Mouse (Mus musculus) stomach, embryonic 15.5 days (tissue): ENCODE results near the gene Apol9a. TPM values are rescaled to one million over a fixed set of nuclear protein-coding genes. Genes with fewer than 3 reads are reported as not detected.

Experiments
- ATAC-seq: fragments of 200-750 bp; cut with Nextera tagmentation; 2 replicates; pipeline ENCODE4 v1.8.0; 2017; ENCODE audit warnings: low read depth, moderate number of reproducible peaks, moderate TSS enrichment; ENCODE audit not compliant: insufficient read depth, low FRiP score
- H3K27ac ChIP-seq: fragments of 300-500 bp; sonication (generic); 2 replicates; pipeline ENCODE4 v1.5.1; 2015; ENCODE audit warnings: mild to moderate bottlenecking, inconsistent platforms
- H3K27me3 ChIP-seq: fragments of 300-500 bp; sonication (generic); replicated peaks from 2 replicates; pipeline ENCODE4 v1.6.1; 2015; ENCODE audit warnings: inconsistent platforms
- H3K36me3 ChIP-seq: fragments of 300-500 bp; sonication (generic); 2 replicates; pipeline ENCODE4 v1.6.1; 2015; ENCODE audit warnings: inconsistent platforms
- H3K4me1 ChIP-seq: fragments of 300-500 bp; sonication (generic); 2 replicates; pipeline ENCODE4 v1.6.1; 2015; ENCODE audit warnings: inconsistent platforms
- H3K4me2 ChIP-seq: fragments of 300-500 bp; sonication (generic); 2 replicates; pipeline ENCODE4 v1.6.1; 2015; ENCODE audit warnings: mild to moderate bottlenecking, inconsistent platforms
- H3K4me3 ChIP-seq: fragments of 300-500 bp; sonication (generic); replicated peaks from 2 replicates; pipeline ENCODE4 v1.5.1; 2015; ENCODE audit warnings: inconsistent platforms
- H3K9ac ChIP-seq: fragments of 300-500 bp; sonication (generic); 2 replicates; pipeline ENCODE4 v1.6.1; 2015; ENCODE audit warnings: inconsistent platforms
- H3K9me3 ChIP-seq: fragments of 300-500 bp; sonication (generic); 2 replicates; pipeline ENCODE4 v1.6.1; 2016; ENCODE audit warnings: inconsistent platforms
- WGBS: fragments of 180-500 bp; shearing (Covaris S2); methylation state at CpG from one replicate; pipeline ENCODE4 v1.1.7; 2015; 5-methylcytosine and 5-hydroxymethylcytosine counted together
- polyA plus RNA-seq: library from polyadenylated mRNA; unstranded; fragments of >200 nt; fragmentation: Nextera tagmentation; extraction: Ambion mirVana; gene quantifications from 2 replicates; pipeline ENCODE4 v1.2.1, GENCODE M21; 2015

Apol9a gene
- polyA plus RNA-seq, 1 experiment from 2014 or later = 0.27 TPM

DNA sequence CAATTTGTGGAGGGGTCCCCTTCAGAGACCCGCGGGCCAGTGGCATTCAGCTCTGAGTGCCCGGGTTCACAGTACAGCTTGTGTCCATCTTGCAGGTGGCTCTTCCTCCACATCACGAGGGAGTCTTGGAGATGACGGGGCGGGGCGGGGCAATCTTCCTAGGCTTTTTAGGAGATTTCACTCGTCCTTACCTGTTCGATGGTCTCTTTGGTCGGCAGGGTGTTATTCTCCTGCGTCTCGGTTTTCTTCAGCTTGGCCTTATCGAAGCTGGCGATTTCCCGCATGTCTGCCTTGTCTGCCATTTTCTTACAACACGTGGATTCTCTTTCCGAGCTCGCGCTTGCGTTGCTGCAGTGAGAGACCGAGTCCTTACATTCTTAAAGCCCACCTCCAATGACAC is 41.0 kb downstream of the Apol9a start:
- peaks cover 25% of the 10 kb centered on the region for H3K4me1 ChIP-seq
- no peaks in the 10 kb centered on the region for H3K27me3 ChIP-seq
- H3K36me3 ChIP-seq = no peaks in the 10 kb centered on the region
- H3K4me2 ChIP-seq = no peak overlapping the region
- 92% methylated on average over 21 of the region's 21 CpGs for WGBS
- ATAC-seq = no peak
- H3K9me3 ChIP-seq = no peaks in the 10 kb centered on the region
- no peak overlapping the region for H3K27ac ChIP-seq
- no peak overlapping the region for H3K4me3 ChIP-seq
- H3K9ac ChIP-seq = no peak overlapping the region

DNA sequence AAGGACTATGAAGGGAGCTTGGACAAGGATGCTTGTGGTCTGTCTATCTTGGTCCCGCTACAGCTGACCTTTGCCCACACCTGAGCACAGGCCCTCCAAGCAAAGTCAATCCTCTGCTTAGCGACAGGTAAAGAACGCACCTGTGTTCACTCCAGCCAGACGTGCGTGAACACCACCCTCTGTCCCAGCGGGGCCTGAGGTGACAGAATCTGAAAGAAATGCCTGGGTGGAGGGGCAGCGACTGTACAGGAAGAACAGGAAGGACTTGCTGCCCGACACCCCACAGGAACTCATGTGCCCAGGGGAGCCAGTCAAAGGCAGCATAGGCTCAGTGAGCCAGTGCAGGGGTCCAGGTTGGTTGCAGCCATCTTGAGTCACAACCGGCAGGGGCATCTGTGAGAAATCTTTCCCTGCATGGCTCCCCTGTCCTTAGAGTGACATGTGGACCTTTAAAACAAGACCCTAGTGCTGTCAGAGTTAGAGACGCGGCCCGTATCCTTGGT is 42.1 kb downstream of the Apol9a start:
- 75% methylated on average over 12 of the region's 12 CpGs for WGBS
- ATAC-seq = 0 out of 2 replicates have a peak, but pooled peaks have one; percentile 25
- no peak overlapping the region for H3K4me3 ChIP-seq
- 0 out of 2 replicates have a peak overlapping the region, but pooled peaks have one; percentile 42 for H3K4me2 ChIP-seq
- no peaks in the 10 kb centered on the region for H3K27me3 ChIP-seq
- no peak overlapping the region for H3K27ac ChIP-seq
- no peaks in the 10 kb centered on the region for H3K9me3 ChIP-seq
- H3K9ac ChIP-seq = no peak overlapping the region
- H3K36me3 ChIP-seq = no peaks in the 10 kb centered on the region
- peaks cover 25% of the 10 kb centered on the region for H3K4me1 ChIP-seq

DNA sequence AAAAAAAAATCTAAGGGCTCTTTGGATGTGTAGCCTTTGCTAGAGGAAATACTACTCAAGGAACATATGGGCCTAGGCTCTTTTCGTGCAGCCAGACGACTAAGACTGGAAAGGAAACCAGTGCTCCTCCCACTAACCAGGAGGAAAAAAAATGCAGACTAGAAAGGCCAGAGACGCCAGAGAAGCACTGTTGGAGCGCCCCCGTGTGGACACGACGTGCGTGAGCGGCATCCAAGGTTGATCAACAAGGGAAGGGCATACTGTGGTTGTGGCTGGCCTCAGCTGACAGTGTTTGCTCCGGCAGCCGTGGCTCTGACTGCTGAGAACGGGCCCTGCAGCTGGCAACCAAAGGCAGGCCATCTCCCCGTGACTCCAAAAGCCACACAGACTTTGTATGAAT is 42.8 kb downstream of the Apol9a start:
- Histone ChIP-seq H3K27me3 (no peaks in the 10 kb centered on the region), H3K4me3 (peak overlapping the region; percentile 17; the same call in 1 of the 2 replicates), H3K9me3 (no peaks in the 10 kb centered on the region), H3K36me3 (no peaks in the 10 kb centered on the region), H3K4me2 (peak overlapping the region; percentile 42), H3K27ac (peak overlapping the region; percentile 83), H3K9ac (no peak overlapping the region), H3K4me1 (peaks cover 30% of the 10 kb centered on the region)
- WGBS = 0% methylated on average over 13 of the region's 13 CpGs
- ATAC-seq = peak; percentile 61

DNA sequence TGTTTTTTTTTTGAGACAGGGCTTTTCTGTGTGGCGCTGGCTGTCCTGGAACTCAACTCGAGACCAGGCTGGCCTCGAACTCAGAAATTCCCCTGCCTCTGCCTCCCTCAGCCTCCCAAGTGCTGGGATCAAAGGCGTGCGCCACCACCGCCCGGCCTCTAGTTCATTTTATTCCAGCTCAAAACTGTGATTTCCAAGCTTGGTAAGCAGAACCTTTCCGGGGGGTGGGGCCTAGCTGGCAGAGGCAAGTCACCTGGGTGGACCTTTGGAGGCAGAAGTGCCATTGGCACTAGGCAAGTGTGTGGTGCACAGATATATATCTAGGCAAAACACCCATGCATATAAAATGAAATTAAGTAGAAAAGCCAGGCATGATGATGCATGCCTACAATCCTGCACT is 43.4 kb downstream of the Apol9a start:
- Histone ChIP-seq H3K4me3 (no peak overlapping the region), H3K27ac (peak overlapping the region; percentile 83), H3K4me2 (0 out of 2 replicates have a peak overlapping the region, but pooled peaks have one; percentile 56), H3K36me3 (no peaks in the 10 kb centered on the region), H3K4me1 (peaks cover 30% of the 10 kb centered on the region), H3K27me3 (no peaks in the 10 kb centered on the region), H3K9me3 (no peaks in the 10 kb centered on the region), H3K9ac (no peak overlapping the region)
- ATAC-seq = no peak
- WGBS = 40% methylated on average over 8 of the region's 8 CpGs

DNA sequence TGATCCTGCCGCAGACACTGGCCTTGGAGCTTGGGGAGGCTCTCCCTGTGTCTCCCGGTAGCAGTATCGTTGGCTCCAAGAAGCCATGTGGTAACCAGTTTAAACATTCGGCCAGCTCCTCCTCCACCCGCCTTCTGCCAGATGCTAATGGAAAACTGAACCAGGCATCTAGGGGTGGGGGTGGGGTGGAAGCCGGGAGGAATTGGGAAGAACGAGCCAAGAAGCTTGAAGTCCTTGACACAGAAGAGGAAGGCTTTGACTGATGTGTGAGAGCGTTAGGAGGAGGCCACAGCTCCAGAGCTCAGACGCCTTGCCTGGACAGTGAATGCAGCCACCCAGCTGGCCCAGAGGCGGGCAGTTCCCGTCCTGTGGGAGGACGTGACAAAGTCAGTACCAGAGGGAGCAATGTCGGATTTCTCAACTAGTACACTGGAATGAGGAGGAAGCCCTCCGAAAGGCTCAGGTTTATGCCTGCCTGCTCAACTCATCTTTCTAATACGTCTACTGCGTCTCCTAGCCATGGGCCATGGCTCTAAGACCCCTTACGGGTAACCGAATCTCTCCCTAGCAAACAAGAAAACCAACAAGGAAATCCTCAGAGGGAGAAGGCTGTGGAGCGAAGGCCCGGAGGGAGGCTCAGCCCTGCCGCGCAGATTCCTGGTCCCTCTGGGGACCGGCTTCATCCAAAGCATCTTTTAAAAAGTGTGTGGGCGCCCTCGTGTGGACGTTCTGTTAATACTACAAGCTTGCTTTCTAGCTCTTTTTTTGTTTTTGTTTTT is 44.0 kb downstream of the Apol9a start:
- peak overlapping the region; percentile 96 for H3K27ac ChIP-seq
- no peak overlapping the region; the same call in 1 of the 2 replicates for H3K9ac ChIP-seq
- H3K36me3 ChIP-seq = no peaks in the 10 kb centered on the region
- no peaks in the 10 kb centered on the region for H3K9me3 ChIP-seq
- 1% methylated on average over 26 of the region's 26 CpGs for WGBS
- peak overlapping the region; percentile 56 for H3K4me2 ChIP-seq
- peaks cover 30% of the 10 kb centered on the region for H3K4me1 ChIP-seq
- H3K4me3 ChIP-seq = peak overlapping the region; percentile 32
- no peaks in the 10 kb centered on the region for H3K27me3 ChIP-seq
- ATAC-seq = peak; percentile 65; the same call in 1 of the 2 replicates

DNA sequence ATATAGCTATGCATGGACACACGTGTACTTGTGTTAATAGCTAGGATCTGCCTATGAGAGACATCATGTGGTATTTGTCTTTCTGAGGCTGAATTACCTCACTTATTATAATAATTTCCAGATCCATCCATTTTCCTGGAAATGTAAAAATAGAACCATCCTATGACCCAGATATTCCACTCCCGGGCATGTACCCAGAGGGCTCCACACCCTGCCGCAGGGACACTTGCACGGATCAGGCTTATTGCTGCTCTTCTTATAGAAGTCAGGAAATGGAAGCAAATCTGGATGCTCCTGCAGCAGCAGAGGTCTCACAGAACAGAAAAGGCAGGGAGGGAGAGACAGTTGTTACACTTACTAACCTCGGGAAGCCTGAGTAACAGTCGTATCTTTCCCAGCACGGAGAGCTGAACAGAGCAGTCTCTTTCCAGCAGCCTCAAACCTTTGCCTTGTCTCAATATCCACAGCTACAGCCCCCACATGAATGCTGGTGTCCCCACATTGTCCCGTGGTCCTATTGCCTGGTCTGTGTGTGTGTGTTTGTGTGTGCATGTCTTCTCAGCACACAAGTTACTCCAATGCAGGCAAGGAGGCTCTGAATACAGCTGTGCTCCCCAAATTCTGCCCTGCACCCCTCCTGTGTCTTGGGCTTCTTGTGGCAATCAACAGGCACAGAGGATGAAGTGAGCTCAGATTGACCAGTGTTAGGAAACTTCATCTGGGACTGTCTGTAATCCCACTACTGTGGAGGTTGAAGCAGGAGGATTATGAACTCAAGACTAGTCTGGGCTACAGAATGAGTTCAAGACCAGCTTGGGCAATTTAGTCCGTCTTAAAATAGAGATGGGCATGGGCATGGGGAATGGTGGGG is 45.0 kb downstream of the Apol9a start:
- no peak for ATAC-seq
- WGBS = 53% methylated on average over 9 of the region's 9 CpGs
- no peak overlapping the region; the same call in 1 of the 2 replicates for H3K4me2 ChIP-seq
- no peaks in the 10 kb centered on the region for H3K36me3 ChIP-seq
- no peaks in the 10 kb centered on the region for H3K27me3 ChIP-seq
- H3K9ac ChIP-seq = no peak overlapping the region
- H3K27ac ChIP-seq = peak overlapping the region; percentile 96
- H3K4me3 ChIP-seq = no peak overlapping the region
- peaks cover 30% of the 10 kb centered on the region for H3K4me1 ChIP-seq
- H3K9me3 ChIP-seq = no peaks in the 10 kb centered on the region

DNA sequence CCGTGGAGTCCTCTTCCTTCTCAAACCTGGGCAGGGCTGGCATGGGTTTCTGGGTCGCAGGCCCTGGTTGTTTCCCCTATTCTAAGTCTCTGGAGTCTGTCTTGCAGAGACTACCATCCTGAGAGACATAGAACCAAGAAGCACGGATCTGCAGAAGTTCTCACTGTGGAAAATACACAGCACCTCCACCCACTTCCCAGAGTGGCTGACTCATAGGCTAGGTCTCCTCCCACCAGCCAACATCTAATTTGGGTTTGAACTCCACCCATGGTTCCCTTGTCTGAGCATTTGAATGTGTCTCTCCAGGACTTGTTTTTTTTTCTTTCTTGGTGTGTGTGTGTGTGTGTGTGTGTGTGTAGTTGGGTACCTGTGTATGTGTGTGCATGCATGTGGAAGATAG is 46.9 kb downstream of the Apol9a start:
- no peak overlapping the region for H3K27ac ChIP-seq
- H3K9ac ChIP-seq = no peak overlapping the region
- no peak for ATAC-seq
- H3K36me3 ChIP-seq = no peaks in the 10 kb centered on the region
- H3K4me3 ChIP-seq = no peak overlapping the region
- H3K27me3 ChIP-seq = no peaks in the 10 kb centered on the region
- H3K9me3 ChIP-seq = no peaks in the 10 kb centered on the region
- peaks cover 35% of the 10 kb centered on the region for H3K4me1 ChIP-seq
- WGBS = 81% methylated on average over 3 of the region's 3 CpGs
- no peak overlapping the region for H3K4me2 ChIP-seq

DNA sequence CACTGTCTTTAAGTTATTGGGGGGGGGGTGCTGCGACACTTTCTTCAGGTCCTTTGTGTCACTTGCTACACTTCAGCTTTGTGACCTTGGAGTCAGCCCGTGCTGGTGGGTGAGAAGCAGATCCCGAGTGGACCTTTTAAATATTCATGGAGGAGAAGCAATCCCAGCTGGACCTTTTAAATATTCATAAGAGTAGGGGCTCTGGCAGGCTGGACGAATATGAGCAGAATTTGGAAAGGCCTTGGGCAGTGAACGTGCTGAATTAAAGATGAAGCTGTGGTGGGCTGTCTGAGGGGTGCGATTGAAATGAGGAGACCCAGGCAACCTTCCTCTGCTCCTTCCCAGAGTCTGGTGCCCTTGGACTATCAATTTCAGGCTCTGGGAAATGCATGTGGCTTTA is 47.4 kb downstream of the Apol9a start:
- no peak for ATAC-seq
- H3K4me2 ChIP-seq = no peak overlapping the region
- no peak overlapping the region for H3K9ac ChIP-seq
- peaks cover 34% of the 10 kb centered on the region for H3K4me1 ChIP-seq
- no peak overlapping the region for H3K4me3 ChIP-seq
- no peaks in the 10 kb centered on the region for H3K36me3 ChIP-seq
- no peak overlapping the region; the same call in 1 of the 2 replicates for H3K27ac ChIP-seq
- no peaks in the 10 kb centered on the region for H3K9me3 ChIP-seq
- no peaks in the 10 kb centered on the region for H3K27me3 ChIP-seq
- 50% methylated on average over 6 of the region's 6 CpGs for WGBS

DNA sequence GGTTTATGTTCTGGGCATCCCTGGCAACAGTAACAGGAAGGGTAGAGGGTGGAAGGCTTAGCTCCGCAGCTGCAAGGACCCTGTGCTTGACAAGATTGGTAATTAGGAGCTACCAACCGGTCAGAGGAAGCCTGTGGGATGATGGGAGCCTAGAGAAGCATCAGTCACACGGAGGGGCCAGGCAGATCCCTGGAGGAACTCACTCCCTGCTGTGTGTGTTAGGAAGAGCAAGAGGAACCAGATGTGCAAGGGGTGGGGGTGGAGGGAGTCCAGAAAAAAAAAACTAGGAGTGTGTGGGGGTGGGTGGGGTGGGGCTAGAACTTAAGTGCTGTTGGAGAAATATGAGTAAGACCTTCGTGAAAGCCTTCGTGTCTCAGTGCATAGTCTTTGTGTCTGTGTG is 48.0 kb downstream of the Apol9a start:
- H3K9ac ChIP-seq = no peak overlapping the region
- no peak overlapping the region for H3K4me3 ChIP-seq
- H3K4me2 ChIP-seq = no peak overlapping the region
- no peak for ATAC-seq
- H3K36me3 ChIP-seq = no peaks in the 10 kb centered on the region
- 27% methylated on average over 5 of the region's 5 CpGs for WGBS
- no peaks in the 10 kb centered on the region for H3K27me3 ChIP-seq
- no peaks in the 10 kb centered on the region for H3K9me3 ChIP-seq
- peaks cover 32% of the 10 kb centered on the region for H3K4me1 ChIP-seq
- H3K27ac ChIP-seq = no peak overlapping the region

DNA sequence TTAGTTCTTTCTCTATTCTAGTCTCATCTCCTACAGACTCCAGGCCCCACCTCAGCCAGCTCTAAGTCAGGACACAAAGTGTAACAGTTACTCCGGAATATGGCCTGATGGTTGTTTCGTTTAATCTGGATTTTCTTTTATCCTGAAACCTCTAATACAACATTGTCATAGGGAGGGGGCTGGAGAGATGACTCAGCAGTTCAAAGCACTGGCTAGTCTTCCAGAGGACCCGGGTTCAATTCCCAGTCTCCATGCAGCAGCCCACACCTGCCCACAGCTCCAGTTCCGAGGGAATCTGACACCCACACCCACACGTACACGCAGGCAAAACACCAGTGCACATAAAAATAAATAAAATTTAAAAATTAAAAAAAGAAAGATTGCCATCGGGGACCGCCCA is 51.0 kb downstream of the Apol9a start:
- Histone ChIP-seq H3K4me2 (no peak overlapping the region), H3K27me3 (no peaks in the 10 kb centered on the region), H3K9ac (no peak overlapping the region), H3K9me3 (no peaks in the 10 kb centered on the region), H3K4me3 (no peak overlapping the region), H3K4me1 (peaks cover 24% of the 10 kb centered on the region), H3K36me3 (no peaks in the 10 kb centered on the region), H3K27ac (peak overlapping the region; percentile 59; the same call in 1 of the 2 replicates)
- 92% methylated on average over 8 of the region's 8 CpGs for WGBS
- ATAC-seq = no peak

DNA sequence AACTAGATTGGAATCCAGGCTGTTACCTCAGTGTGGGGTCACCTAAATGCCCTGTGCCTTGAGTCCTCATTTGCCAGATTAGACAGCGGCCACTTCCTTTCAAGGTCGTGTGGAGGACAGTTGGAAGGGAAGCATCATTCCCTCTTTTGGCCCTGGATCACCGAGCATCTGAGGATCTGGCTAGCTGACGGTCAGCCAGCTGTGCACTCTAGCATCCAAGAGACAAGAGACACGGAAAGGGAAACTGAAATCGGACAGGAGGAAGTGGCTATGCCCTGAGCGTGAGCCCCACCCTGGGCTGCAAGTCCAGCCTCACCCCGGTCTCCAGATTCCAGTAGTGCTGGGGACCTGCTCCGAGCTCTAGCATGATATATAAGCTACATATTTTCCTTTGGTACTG is 51.4 kb downstream of the Apol9a start:
- 63% methylated on average over 9 of the region's 9 CpGs for WGBS
- Histone ChIP-seq H3K4me1 (peaks cover 27% of the 10 kb centered on the region), H3K4me2 (no peak overlapping the region; the same call in 1 of the 2 replicates), H3K9me3 (no peaks in the 10 kb centered on the region), H3K9ac (no peak overlapping the region), H3K27me3 (no peaks in the 10 kb centered on the region), H3K27ac (peak overlapping the region; percentile 59; the same call in 1 of the 2 replicates), H3K4me3 (no peak overlapping the region), H3K36me3 (no peaks in the 10 kb centered on the region)
- no peak for ATAC-seq
